Mouse (Mus musculus) adrenal gland (tissue): ENCODE measurements around the gene Sumo2.
"Not testable (repeated sequence)": the region's sequence is repeated elsewhere in the genome, so short reads cannot be mapped to it uniquely, and the experiment has no call there.

Experiments
- intact Hi-C: fragments of 180-260 bp; cut with DNase I; formaldehyde crosslinking; loops from one replicate; pipeline ENCODE4 v1.15.1; 2025
- long read RNA-seq, 2 experiments: library from polyadenylated mRNA; unstranded; transcript quantifications; one replicate each; pipeline ENCODE4 v2.0.0; 2020; ENCODE audit warnings: borderline replicate concordance in 1 of 2; ENCODE audit not compliant: insufficient replicate concordance in 1 of 2

The Sumo2 gene
- long read RNA-seq, experiment 1, transcript Sumo2-205 (4 exons, 911 nt) = minor isoform, 5 of 246 reads
- long read RNA-seq, experiment 1, transcript Sumo2-207 (4 exons, 1,051 nt) = major isoform, 238 of 246 reads
- long read RNA-seq, experiment 1, partial matches to known transcripts = 1 of 246 reads
- long read RNA-seq, experiment 1, other reads (novel, unspliced or antisense) = 1 of 246 reads
- long read RNA-seq, experiment 2, transcript Sumo2-207 (4 exons, 1,051 nt) = major isoform, 330 of 349 reads
- long read RNA-seq, experiment 2, transcript Sumo2-205 (4 exons, 911 nt) = minor isoform, 12 of 349 reads
- long read RNA-seq, experiment 2, partial matches to known transcripts = 2 of 349 reads
- long read RNA-seq, experiment 2, other reads (novel, unspliced or antisense) = 3 of 349 reads

GRCm38 (mm10) chr11:115536038-115536681 is at the start of gene Sumo2:
Sumo2 (minus strand) TSS chr11:115536276.
- intact Hi-C loops = no loop called here

- intact Hi-C loops = no loop called here
These were observed 49.6 kb upstream of the Sumo2 start for GRCm38 (mm10) chr11:115585573-115586100.

GRCm38 (mm10) chr11:115584376-115585073 is 48.4 kb upstream of the Sumo2 start:
- intact Hi-C loops = no loop called here

GRCm38 (mm10) chr11:115582913-115583606 is 47.0 kb upstream of the Sumo2 start:
- intact Hi-C loops = no loop called here

GRCm38 (mm10) chr11:115579080-115579479 is 43.0 kb upstream of the Sumo2 start:
- intact Hi-C loops = no loop called here

GRCm38 (mm10) chr11:115564961-115565360 is 28.9 kb upstream of the Sumo2 start:
- intact Hi-C loops = loop anchor here (5.0 kb wide), 1 partner anchor 32 kb away; no protein-coding TSS in a partner anchor

GRCm38 (mm10) chr11:115564064-115564809 is 28.2 kb upstream of the Sumo2 start, which contains the start of gene Nup85:
Nup85 (plus strand) TSS chr11:115564434.
- intact Hi-C loops = loop anchor here (5.0 kb wide), 1 partner anchor 33 kb away; no protein-coding TSS in a partner anchor

- intact Hi-C loops = loop anchor here (5.0 kb wide), 1 partner anchor 34 kb away; no protein-coding TSS in a partner anchor
These were observed 27.3 kb upstream of the Sumo2 start for GRCm38 (mm10) chr11:115563406-115563805.

- intact Hi-C loops = loop anchor here (10.0 kb wide), 1 partner anchor 159 kb away; no protein-coding TSS in a partner anchor
These were observed 19.6 kb upstream of the Sumo2 start for GRCm38 (mm10) chr11:115555717-115556116.

- intact Hi-C loops = loop anchor here (10.0 kb wide), 1 partner anchor 162 kb away; no protein-coding TSS in a partner anchor
These were observed 16.7 kb upstream of the Sumo2 start for GRCm38 (mm10) chr11:115552783-115553182.

- intact Hi-C loops = no loop called here
These were observed 7.5 kb upstream of the Sumo2 start for GRCm38 (mm10) chr11:115543571-115543970.

GRCm38 (mm10) chr11:115538045-115538444 is 2.0 kb upstream of the Sumo2 start:
- intact Hi-C loops = no loop called here

- intact Hi-C loops = no loop called here
These were observed 936 bp upstream of the Sumo2 start for GRCm38 (mm10) chr11:115536856-115537568.

- intact Hi-C loops = loop anchor here (2.0 kb wide), 1 partner anchor 45 kb away; the partner anchor contains the start of gene Nt5c
These were observed 557 bp downstream of the Sumo2 start for GRCm38 (mm10) chr11:115535401-115536037.

- intact Hi-C loops = loop anchor here (2.0 kb wide), 1 partner anchor 44 kb away; the partner anchor contains the start of gene Nt5c
These were observed 1.2 kb downstream of the Sumo2 start for GRCm38 (mm10) chr11:115534759-115535371.

- intact Hi-C loops = not testable (repeated sequence)
These were observed 9.6 kb downstream of the Sumo2 start for GRCm38 (mm10) chr11:115526446-115526845.

- intact Hi-C loops = no loop called here
These were observed 13.4 kb downstream of the Sumo2 start for GRCm38 (mm10) chr11:115522703-115523102.

- intact Hi-C loops = no loop called here
These were observed 13.8 kb downstream of the Sumo2 start for GRCm38 (mm10) chr11:115522238-115522637.
